Mouse (Mus musculus) lung, postnatal 4 days (tissue): ENCODE data around the gene Rhbdf2.
A peak's percentile ranks its signal among the peaks of the same experiment; 100 is the strongest.

ENCODE experiments used
- DNase-seq, 2 experiments: peaks; one replicate each; pipeline ENCODE4 v3.0.0; 2021

Gene Rhbdf2

DNA sequence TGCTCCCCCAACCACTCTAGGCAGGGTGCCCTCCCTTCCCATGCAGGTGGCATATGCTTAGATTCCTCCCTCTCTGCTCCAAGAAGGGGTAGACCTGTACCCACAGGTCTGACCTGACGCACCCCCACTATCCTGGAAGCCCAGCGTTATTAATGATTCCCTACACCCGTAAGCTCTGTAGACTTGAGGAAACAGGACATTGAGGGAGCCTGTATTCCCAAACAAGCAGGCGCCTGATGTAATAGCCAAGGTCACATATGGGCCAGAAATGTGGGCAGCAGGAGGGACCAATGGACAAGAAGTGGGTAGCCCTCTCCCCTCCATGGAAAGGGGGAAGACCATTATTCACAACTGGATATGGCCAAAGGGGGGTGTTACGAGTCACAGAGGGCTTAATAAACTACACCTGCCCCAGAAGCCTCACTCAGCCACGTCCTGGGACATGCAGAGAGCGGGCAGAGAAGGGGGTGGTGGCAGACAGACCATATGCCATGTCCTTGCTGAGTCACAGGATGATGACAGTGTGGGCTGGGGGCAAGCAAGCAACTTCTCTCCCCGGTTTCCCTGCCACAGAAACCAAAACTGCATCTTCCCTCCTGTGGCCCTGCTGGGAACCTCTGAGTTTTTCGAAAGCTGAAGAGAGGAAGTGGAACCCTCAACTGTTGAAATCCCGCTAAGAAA, 10.2 kb downstream of the Rhbdf2 start:
- DNase-seq = peak; percentile 40 to 55

DNA sequence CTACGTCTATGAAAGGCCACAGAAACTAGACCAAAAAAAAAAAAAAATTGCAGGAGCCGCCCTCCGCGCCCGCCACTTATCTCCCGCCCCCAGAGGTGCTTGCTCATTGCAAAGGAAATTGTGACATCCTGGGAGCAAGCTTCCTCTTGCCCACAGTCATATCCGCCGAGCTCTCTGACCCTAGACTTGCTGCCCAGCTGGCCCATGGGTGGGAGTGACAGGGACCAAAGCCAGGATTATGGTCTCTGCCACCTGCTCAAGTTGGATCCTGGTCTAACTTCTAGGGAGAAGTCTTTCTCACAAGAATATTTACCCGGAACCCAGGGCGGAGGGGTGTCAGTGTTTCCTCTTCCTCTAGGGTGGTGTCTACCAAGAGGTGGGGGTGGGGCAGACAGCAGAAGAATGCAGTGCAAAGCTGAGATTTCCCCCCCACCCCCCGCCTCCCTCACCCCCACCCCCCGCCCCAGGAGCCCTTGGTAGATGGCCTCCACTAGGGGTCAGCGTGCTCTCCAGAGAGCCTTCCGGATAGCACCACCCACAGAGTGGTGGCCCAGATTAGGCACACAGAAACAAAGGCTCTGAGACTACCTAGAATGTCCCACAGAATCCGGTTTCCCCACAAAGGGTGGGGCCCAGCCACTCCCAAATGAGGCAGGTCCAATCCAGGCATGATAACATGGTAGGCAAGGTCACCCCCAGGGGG, 10.9 kb downstream of the Rhbdf2 start:
- peak; percentile 81 to 89 for DNase-seq

DNA sequence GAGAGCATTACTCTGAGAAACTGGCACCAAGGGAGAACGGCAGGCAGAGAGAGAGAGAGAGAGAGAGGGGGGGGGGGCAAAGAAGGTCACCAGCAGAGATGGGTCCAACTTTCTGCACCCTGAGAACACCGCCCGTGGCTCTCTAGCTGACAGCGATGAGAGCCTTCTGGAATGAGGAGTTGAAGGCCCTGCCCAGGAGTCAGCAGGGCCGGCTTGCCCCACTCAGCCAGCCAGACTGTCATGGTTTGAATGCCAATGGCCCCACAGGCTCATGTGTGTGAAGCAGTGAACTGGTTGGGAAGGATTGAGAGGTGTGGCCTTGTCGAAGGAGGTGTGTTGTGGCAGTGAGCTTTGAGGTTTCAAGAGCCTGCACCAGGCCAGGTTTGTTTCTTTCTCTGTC, 13.6 kb downstream of the Rhbdf2 start:
- DNase-seq = no peak

DNA sequence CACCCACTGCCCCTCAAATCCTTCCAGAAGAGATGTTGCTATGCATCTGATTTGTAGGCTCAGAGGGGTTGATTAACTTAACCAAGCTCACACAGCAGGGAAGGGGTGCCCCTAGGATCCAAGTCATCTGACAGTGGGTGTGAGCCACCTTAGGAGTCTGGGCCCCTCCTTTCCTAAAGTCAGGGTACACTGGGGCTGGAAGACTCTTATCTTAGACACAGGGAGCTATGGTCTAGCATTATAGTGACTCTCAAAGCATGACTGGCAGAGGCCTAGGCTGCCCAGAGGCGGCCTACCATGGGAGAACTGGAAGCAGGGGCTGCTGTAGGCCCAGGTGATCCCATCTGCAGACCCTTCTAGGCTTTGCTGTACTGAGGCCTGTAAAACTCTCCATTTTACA, 14.3 kb downstream of the Rhbdf2 start:
- no peak for DNase-seq

DNA sequence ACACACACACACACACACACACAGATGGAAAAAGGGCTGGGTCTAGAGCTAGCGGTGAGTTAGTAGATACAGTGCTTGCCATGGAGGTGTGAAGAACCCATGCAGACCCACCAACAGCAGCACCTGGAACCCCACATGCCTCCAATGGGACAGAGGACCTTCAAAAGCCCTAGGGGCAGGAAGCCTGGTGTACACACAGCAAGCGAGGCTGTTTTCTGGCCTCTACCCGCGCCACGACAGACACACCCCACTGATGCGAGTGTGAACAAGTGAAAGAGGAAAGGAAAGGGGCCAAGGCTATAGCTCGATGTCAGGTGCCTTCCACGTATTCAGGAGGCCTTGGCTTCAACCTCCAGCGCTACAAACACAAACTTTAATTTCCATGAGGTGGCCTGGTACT, 14.9 kb downstream of the Rhbdf2 start:
- peak in 1 of 2 experiments; percentile 18 for DNase-seq

DNA sequence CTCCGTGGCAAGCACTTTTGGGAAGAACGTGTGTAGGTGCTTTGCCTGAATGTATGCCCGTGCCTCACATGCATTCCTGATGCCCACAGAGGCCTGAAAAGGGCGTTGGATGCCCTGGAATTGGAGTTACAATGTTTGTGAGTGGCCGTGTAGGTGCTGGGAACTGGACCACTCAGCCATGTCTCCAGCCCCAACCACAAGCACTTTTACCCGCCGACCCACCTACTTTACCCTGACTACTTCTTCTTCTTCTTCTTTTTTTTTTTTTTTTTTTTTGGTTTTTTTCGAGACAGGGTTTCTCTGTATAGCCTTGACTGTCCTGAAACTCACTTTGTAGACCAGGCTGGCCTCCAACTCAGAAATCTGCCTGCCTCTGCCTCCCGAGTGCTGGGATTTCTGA, 15.7 kb downstream of the Rhbdf2 start:
- DNase-seq = peak in 1 of 2 experiments; percentile 21

DNA sequence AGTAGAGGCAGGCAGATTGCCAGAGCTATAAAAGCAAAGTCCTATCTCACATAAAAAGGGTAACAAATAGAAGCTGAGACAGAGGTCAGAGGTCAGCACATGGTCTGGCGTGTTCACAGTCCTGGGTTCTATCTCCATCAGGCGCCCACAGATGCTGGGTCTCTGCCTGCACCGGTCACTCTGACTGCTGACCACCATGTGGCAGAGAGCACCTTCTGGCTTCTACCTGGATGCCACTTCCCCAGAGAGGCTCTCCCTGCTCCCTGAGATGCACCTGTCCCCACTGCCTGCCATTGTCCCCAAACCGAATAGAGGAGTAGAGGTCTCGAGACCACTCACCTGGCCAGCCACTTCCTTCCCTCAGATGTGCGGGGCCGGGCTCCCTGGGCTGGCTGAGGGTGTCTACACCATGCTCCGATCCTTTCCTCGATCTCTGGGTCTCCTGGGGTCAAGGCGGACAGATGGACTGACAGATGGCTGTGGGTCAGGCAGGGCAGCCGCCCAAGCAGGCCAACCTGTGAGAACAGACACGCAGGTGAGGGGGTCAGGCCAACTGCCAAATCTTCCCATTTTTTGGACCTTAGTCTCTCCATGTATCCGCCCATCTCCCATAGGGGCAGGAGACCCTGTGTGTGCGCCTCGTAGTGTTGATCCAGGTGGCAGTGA, 16.7 kb downstream of the Rhbdf2 start:
- no peak for DNase-seq

DNA sequence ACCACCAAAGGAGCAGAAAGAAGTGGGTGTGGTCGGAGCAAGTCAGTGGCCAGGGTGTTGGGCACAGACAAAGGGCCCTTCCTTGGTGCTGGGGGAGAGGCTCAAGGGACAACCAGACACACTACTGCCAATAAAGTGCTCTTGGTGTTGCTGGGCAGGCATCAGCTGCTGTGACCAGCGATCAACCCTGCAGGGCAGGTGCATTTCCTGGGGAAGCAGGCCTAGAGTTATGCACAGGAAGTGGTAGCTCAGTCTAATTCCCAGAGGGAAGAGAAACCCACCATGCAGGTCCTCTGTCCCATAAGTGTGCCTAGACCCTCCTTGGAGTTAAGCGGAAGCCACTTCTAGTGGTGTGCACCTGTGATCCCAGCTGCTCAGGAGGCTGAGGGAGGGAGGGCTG, 19.1 kb downstream of the Rhbdf2 start:
- peak in 1 of 2 experiments; percentile 19 for DNase-seq

DNA sequence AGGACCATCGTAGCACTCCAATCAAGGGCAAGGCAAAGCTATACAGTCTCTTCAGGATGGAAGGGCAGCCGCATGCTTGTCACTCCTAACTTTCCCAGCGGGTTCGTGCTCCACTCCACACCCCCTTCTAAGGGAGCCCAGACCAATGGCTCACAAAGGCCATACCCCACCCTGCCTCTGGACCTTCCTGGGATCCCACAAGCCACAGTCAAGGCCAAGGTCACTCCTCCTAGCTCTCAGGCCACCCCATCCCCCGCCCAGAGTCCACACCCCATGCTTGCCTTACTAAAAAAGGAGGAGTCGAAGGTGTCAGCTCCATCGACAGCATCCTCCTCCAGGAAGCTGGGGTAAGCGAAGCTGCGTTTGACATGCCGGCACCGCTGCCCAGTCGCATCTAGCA, 22.7 kb downstream of the Rhbdf2 start:
- DNase-seq = peak in 1 of 2 experiments; percentile 22

DNA sequence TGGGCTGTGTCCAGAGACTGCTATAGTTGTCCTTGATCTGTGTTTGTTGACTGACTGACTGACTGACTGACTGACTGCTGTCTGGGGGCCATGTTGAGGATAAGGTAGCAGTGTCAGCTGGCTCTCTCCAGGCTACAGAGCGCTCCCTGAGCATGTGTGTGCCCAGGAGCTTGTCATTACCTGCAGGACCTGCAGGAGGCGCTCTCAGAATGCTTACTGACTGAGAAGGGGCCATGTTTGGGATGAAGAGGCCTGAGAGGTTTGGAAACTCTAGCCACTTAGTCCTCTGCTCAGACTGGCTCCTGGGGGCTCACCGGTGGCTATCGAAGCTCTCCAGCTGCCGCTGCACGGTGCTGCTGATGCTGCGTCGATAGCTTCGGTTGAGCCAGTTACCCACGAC, 23.5 kb downstream of the Rhbdf2 start:
- DNase-seq = peak; percentile 59 to 72

DNA sequence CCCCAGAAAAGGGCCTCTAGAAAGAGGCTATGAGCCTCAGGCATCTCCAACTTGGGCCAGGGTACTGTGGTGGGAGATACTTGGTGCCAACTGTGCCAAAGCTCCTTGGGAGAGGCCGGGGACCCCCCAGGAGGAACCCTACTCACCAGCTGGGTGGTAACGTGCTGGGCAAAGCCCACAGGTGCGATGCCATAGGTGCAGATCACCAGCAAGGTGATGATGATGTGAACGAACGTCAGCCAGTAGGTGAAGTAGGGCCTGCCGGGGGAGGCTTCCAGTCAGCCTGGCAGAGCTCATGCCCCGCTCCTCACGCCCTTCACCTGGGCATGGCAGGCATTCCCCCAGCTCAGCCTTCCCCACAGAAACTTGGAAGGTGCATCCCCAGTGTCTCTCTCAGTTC, 24.8 kb downstream of the Rhbdf2 start:
- DNase-seq = no peak

DNA sequence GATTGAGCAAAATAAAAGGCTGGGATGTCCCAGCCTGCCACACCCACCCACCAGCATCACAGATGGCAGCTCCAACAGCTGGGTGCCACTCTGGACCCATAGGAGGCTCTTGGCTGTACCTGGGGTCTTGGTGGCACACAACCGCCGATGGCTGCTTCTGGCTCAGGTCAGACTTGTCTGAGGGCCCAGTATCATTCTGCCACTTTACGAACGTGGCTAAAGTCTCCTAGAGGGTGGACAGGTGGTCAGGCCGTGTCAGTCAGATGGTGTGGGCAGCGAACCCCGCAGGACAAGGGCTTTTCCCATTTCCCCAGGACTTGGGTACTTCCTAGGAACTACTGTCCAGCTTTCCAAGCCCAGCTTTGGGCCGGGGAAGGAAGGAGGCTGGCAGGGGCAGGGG, 25.7 kb downstream of the Rhbdf2 start:
- peak in 1 of 2 experiments; percentile 19 for DNase-seq

DNA sequence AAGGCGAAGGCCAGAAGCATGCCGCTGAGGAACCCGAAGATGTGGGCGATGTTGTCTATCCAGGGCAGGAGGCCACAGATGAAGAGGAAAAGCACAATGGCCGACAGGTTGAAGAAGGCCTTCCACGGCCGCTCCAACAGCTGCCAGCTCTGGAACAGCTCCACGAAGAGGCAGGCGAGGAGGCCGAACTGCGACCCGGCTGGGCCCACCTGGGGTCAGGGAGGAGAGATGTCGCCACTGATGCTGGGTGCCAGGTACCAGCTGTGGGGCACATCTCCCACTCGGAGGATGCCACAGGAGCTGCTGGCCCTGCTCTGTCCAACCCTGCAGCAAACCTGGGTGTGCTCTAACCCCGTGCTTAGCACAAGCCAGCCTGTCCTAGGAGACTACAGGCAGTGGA, 27.6 kb downstream of the Rhbdf2 start:
- DNase-seq = no peak

DNA sequence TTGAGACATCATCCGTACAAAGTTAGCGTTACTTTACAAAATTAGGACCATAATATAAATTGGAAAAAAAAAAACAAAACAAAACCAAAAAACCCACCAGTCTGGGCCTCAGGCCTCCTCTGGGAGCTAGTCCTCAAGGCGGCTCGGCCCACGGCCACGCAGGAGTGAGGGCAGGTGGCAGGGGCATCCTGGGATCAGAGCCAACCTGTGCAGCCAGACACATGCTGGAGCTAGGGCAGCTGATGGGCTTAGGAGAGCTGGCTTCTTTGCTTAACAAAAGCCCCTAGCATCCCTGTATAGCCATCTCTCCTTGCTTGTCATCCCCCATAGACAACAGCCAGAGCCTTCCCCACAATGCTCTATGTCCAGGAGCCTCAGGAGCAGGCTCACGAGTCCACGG, 28.6 kb downstream of the Rhbdf2 start:
- DNase-seq = no peak

DNA sequence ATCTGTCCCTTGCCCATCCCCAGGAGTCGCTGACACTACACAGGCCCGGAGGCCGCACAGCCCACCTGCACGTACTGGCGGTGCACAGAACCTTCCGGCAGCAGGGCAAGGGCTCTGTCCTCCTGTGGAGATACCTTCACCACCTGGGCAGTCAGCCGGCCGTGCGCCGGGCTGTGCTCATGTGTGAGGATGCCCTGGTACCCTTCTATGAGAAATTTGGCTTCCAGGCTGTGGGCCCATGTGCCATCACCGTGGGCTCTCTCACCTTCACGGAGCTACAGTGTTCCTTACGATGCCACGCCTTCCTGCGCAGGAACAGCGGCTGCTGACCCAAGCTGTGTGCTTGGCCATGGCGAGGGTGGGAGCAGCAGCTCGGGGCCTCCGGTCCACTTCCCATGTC, 30.1 kb downstream of the Rhbdf2 start:
- no peak for DNase-seq

DNA sequence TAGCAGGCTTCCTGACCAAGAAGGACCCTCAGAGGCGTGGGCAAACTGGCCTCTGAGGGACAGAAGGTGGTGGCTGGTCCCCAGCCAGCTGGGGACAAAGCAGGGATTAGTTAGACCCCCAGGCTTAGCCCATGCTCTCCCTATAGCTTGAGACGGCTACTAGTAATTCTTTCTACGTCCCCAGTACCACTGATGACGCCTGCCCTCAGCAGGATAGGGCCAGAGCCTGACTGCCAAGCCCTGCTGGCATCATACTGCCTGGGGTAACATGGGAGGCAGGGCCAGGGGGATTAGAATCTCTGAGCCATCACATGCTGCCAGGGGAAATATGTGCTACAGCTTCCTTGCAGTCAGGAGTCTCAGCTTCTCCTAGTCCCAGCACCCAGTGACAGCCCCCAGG, 33.5 kb downstream of the Rhbdf2 start:
- DNase-seq = no peak

DNA sequence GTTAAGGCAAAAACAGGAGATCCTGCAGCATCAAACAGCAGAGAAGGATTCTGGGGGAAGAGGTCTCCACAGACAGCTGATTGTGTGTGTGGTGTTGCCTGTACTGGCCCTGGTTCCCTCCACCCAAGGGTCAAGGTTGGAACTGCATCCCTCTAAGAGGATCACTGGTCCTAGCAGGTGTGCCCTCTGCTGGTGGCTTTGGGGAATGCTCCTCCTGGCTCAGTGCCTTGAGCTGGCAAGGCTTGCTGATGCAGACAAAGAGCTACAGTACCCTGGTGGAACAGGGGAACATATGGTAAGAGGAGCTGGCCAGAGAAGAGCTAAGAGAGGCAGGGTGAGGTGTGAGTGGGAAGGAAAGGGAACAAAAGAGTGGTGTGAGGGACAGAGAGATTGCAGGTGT, 34.4 kb downstream of the Rhbdf2 start:
- DNase-seq = peak; percentile 93 to 97

DNA sequence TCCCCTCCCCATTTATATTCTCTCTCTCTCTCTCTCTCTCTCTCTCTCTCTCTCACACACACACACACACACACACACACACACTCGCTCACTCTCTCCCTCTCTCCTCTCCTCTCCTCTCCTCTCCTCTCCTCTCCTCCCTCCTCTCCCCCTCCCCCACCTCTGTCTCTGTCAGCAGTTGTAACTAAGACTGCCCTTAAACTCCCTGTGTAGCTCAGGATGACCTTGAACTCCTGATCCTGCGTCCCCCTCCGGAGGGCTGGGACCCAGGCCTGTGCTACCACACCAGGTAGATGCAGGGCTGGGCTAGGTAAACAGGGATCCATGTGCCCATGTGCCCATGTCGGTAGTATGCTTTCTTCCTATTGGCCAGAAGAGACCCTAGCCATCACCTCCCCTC, 35.2 kb downstream of the Rhbdf2 start:
- no peak for DNase-seq

DNA sequence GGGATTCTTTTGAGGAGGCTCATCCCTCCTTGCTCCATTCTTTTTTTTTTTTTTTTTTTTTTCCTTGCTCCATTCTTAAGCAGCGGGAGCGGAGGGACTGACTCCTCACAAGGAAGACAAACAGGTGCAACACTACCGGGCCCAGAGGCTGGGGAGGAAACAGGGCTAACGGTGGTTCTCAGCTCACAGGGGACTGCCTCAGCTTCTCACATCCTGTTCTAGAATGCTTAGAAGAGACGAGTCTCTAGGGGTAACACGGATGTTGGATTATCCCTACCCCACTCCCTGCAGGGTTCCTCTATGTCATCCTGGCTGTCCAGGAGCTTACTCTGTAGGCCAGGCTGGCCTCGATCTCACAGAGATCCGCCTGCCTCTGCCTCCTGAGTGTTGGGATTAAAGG, 37.2 kb downstream of the Rhbdf2 start:
- no peak for DNase-seq

DNA sequence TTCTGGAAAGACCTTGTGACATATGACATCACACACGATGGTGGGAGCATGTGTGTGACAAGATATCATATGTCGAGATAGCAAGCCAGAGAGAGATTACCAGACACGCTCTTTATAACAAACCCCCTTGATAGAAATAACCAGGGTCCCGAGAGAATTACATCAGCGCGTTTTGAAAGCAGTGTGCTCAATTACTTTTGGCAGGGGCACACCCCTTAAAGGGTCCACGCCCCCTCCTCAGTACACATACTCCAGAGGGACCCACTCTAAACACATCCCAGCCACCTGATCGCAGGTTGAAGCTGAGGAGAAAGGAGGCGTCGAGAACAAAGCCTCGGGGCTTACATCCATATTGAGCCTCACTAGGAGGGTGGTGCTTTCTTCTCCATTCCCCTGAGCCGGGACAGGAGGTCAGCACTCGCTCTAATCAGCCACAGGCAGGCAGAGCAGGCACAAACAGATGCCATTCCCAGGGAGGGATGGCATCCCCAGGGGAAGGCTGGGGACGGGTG, 37.7 kb downstream of the Rhbdf2 start:
- DNase-seq = no peak

DNA sequence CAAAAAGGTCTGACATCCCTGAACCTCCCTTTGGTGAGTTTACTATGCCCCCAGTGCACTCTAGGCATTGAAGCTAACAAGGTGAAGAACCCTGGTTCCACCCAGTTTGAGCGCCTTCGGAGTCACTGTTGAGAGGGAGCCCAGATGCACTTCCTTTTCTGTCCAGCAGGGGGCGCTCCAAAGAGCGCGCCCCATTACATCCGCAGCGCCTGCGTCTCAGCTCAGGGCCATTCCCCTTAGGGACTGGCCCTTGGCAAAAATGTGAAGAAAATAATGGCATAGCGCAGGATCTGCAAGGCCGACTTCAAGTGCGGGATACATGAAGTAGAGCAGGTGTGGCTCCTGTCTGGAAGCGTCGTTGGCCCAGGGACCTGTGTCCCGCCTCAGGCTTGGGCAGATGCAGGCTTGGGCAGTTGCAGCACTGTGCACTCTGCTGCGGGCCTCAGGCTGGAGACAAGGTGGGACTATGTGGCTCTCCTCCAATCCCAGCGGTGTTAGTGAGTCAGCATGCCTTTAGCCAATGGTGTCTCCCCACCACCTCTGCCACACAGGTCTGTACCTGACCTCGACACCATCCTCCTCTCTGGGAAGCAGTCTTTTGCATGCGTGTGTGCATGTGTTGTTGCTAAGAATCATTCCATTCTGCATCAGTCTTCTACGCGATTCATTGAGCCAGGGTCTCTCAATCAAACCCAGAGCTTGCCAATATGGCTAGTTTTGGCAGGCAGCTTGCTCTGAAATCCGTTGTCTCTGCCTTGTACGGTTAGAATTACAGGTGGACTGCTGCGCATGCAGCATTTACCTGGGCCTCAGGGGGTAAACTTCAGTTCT, 39.8 kb downstream of the Rhbdf2 start:
- peak; percentile 75 to 83 for DNase-seq

DNA sequence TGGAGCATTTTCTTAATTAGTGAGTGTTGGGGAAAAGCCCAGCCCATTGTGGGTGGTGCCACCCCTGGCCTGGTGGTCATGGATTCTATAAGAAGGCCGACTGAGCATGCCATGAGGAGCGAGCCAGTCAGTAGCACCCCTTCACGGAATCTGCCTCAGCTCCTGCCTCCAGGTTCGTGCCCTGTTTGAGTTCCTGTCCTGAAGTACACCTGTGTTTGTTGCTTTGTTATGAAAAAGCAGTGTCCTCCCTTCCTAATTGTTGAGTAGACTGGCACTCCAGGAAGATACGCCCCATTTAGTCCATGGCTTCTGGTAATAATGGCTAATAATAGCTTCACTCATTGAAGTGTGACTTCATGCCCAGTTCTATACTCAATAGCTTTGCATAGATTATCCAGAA, 40.5 kb downstream of the Rhbdf2 start, which contains the start of gene Aanat:
TSS of gene Aanat (plus strand) at position 123 of the 400 bp plus-strand sequence.
- no peak for DNase-seq

DNA sequence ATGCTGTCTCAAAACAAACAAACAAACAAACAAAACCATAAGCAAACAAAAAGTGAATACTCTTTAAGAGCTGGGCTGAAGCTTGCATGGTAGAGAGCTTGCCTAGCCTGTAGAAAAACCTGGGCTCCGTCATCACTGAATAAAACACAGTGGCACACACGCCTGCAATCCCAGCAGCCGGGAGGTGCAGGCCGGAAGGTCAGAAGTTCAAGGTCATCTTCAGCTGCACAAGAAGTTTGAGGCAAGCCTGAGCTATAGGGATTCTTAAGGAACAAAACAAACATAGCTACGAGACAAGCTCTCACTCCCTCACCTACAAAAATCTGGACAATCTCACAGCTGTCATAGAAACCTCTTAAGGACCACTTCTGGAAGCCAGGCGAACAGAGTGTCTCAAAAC, 41.1 kb downstream of the Rhbdf2 start:
- DNase-seq = no peak
